Comparison of ENCODE assay signal across 24 mouse cellular contexts in the genomic region with DNA sequence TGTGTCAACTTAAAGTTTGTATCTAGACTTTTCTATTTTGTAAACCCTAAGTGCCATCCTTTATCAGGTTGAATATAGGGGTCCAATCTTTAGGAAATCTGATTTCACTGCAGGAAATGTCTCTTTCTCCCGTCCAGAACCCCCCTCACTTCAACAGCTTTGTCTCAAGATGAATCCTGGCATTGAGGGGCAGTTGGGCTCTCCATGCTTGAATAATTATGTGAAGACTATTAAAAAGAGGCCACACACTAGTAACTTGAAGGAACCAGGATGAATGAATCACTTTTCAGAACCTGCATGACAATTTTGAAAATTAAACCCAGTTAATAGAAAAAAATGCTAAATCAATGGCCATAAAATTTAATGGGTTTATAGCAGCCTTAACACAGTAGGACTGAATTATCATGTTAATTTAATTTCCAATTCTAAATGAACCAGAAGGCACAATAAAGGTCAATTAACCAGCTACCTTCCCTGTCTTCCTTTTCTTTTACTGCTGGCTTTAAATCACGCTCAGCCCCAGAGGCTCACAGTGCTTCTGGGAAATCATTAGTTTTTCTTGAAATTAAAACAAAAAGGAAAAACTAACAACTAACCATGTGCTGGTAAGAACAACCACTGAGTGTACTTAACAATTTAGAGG.
A peak's percentile ranks its signal among the peaks of the same experiment; 100 is the strongest.
DNase-seq lines count a peak whose midpoint lies in the region; ATAC-seq lines count a peak whose summit lies in the region.
"Had no signal": no experiment of that assay in that cellular context is flagged by ENCODE, and none has a peak within 500 bp of the region (broad histone marks: within the 10 kb centered on the region; RNA-seq: fewer than 3 reads in every experiment).

No protein-coding gene starts in this region.

- H3K27me3 ChIP-seq in hindbrain, embryonic 13.5 days = no peaks in the 10 kb centered on the region
- H3K27me3 ChIP-seq in hindbrain, embryonic 14.5 days (ENCODE audit: control insufficient read depth, insufficient read depth, low read length) = no peaks in the 10 kb centered on the region
- H3K27me3 ChIP-seq in neural tube, embryonic 12.5 days (replicated peaks) = no peaks in the 10 kb centered on the region
- H3K27me3 ChIP-seq in neural tube, embryonic 14.5 days (ENCODE audit: control insufficient read depth, insufficient read depth, low read length) = no peaks in the 10 kb centered on the region
- H3K27me3 ChIP-seq: forebrain, embryonic 13.5 days; heart, embryonic 13.5 days; hindbrain, embryonic 15.5 days had no signal

- H3K9me3 ChIP-seq in hindbrain, embryonic 13.5 days = no peaks in the 10 kb centered on the region
- H3K9me3 ChIP-seq in hindbrain, embryonic 14.5 days (ENCODE audit: control insufficient read depth, low read length) = no peaks in the 10 kb centered on the region
- H3K9me3 ChIP-seq in neural tube, embryonic 12.5 days = no peaks in the 10 kb centered on the region
- no peaks in the 10 kb centered on the region for H3K9me3 ChIP-seq in neural tube, embryonic 14.5 days (ENCODE audit: control insufficient read depth, low read length)
- H3K9me3 ChIP-seq: forebrain, embryonic 10.5 days; forebrain, embryonic 13.5 days; heart, embryonic 10.5 days; heart, embryonic 13.5 days; hindbrain, embryonic 15.5 days had no signal

- WGBS in hindbrain, embryonic 13.5 days = 23% methylated on average over 2 of the region's 2 CpGs
- 17% methylated on average over 2 of the region's 2 CpGs for WGBS in hindbrain, embryonic 14.5 days
- 20% methylated on average over 2 of the region's 2 CpGs for WGBS in neural tube, embryonic 12.5 days
- WGBS in neural tube, embryonic 14.5 days = 18% methylated on average over 2 of the region's 2 CpGs

- DNase-seq in hindbrain, embryonic 14.5 days (ENCODE audit: low spot score) = no peak
- DNase-seq in cerebellum, adult 11-12 months = no peak
- no peak for DNase-seq in kidney, postnatal 25 days
- DNase-seq: adrenal gland, adult 2 months; adrenal gland, postnatal 14 days; cerebellum, adult 18-20 months; cerebellum, adult 9-11 months; cerebellum, postnatal 25 days; embryo, embryonic 11 days; gastrocnemius, postnatal 10 days; gastrocnemius, postnatal 36 days; heart, adult 2 months; heart, postnatal 14 days; heart, postnatal 4 days had no signal

- H3K4me2 ChIP-seq in hindbrain, embryonic 13.5 days = no peak overlapping the region
- no peak overlapping the region for H3K4me2 ChIP-seq in hindbrain, embryonic 14.5 days (replicated peaks)
- no peak overlapping the region for H3K4me2 ChIP-seq in neural tube, embryonic 12.5 days (replicated peaks)
- no peak overlapping the region for H3K4me2 ChIP-seq in neural tube, embryonic 14.5 days (ENCODE audit: low read depth, low read length)
- H3K4me2 ChIP-seq: forebrain, embryonic 13.5 days; heart, embryonic 13.5 days; hindbrain, embryonic 15.5 days had no signal

- no peak overlapping the region for H3K4me3 ChIP-seq in hindbrain, embryonic 13.5 days
- no peak overlapping the region for H3K4me3 ChIP-seq in hindbrain, embryonic 14.5 days (replicated peaks; ENCODE audit: low read length)
- H3K4me3 ChIP-seq in neural tube, embryonic 12.5 days = no peak overlapping the region
- H3K4me3 ChIP-seq in neural tube, embryonic 14.5 days (ENCODE audit: low read depth, low read length) = no peak overlapping the region
- H3K4me3 ChIP-seq: forebrain, embryonic 10.5 days; forebrain, embryonic 13.5 days; heart, adult 2 months; heart, embryonic 10.5 days; heart, embryonic 13.5 days; hindbrain, embryonic 15.5 days had no signal

- H3K9ac ChIP-seq in hindbrain, embryonic 13.5 days = no peak overlapping the region
- no peak overlapping the region for H3K9ac ChIP-seq in hindbrain, embryonic 14.5 days
- no peak overlapping the region for H3K9ac ChIP-seq in neural tube, embryonic 12.5 days
- no peak overlapping the region for H3K9ac ChIP-seq in neural tube, embryonic 14.5 days (replicated peaks; ENCODE audit: low read depth, low read length)
- H3K9ac ChIP-seq: forebrain, embryonic 13.5 days; heart, embryonic 13.5 days; hindbrain, embryonic 15.5 days had no signal

- ATAC-seq in hindbrain, embryonic 13.5 days (ENCODE audit: low FRiP score) = peak; percentile 57; the same call in 1 of the 2 replicates
- no peak for ATAC-seq in hindbrain, embryonic 14.5 days (ENCODE audit: low FRiP score)
- ATAC-seq in neural tube, embryonic 12.5 days (ENCODE audit: low FRiP score, low read depth) = peak; percentile 89
- peak; percentile 78 for ATAC-seq in neural tube, embryonic 14.5 days (ENCODE audit: low read depth)
- ATAC-seq: CD4-positive, CD25-positive, alpha-beta regulatory T cell, adult 4 months; forebrain, embryonic 13.5 days; forebrain, embryonic 16.5 days had no signal

- H3K4me1 ChIP-seq in hindbrain, embryonic 13.5 days (replicated peaks) = no peaks in the 10 kb centered on the region
- no peaks in the 10 kb centered on the region for H3K4me1 ChIP-seq in hindbrain, embryonic 14.5 days (replicated peaks; ENCODE audit: control insufficient read depth, insufficient read depth, low read length)
- H3K4me1 ChIP-seq in neural tube, embryonic 12.5 days = no peaks in the 10 kb centered on the region
- H3K4me1 ChIP-seq in neural tube, embryonic 14.5 days (ENCODE audit: control insufficient read depth, insufficient read depth, low read length) = 0 out of 2 replicates have a peak, but pooled peaks cover 2% of the 10 kb centered on the region
- H3K4me1 ChIP-seq: heart, embryonic 10.5 days; heart, embryonic 13.5 days; hindbrain, embryonic 15.5 days had no signal

- no peaks in the 10 kb centered on the region for H3K36me3 ChIP-seq in hindbrain, embryonic 13.5 days
- H3K36me3 ChIP-seq in hindbrain, embryonic 14.5 days (replicated peaks; ENCODE audit: control insufficient read depth, insufficient read depth) = no peaks in the 10 kb centered on the region
- H3K36me3 ChIP-seq in neural tube, embryonic 12.5 days = no peaks in the 10 kb centered on the region
- H3K36me3 ChIP-seq in neural tube, embryonic 14.5 days (ENCODE audit: control insufficient read depth, insufficient read depth, low read length) = no peaks in the 10 kb centered on the region
- H3K36me3 ChIP-seq: forebrain, embryonic 10.5 days; heart, embryonic 10.5 days; heart, embryonic 13.5 days; hindbrain, embryonic 15.5 days had no signal

- H3K27ac ChIP-seq in hindbrain, embryonic 13.5 days = no peak overlapping the region
- H3K27ac ChIP-seq in hindbrain, embryonic 14.5 days = no peak overlapping the region
- no peak overlapping the region for H3K27ac ChIP-seq in neural tube, embryonic 12.5 days
- no peak overlapping the region for H3K27ac ChIP-seq in neural tube, embryonic 14.5 days (ENCODE audit: low read depth, low read length)
- H3K27ac ChIP-seq: forebrain, embryonic 10.5 days; forebrain, embryonic 13.5 days; heart, adult 2 months; heart, embryonic 10.5 days; heart, embryonic 13.5 days; hindbrain, embryonic 15.5 days had no signal
